Mouse (Mus musculus) hindbrain, embryonic 12.5 days (tissue): ENCODE results near the gene Gm4553. TPM values are rescaled to one million over a fixed set of nuclear protein-coding genes. Genes with fewer than 3 reads are reported as not detected.
"Not testable (repeated sequence)": the region's sequence is repeated elsewhere in the genome, so short reads cannot be mapped to it uniquely, and the experiment has no call there.

Experiments
- ATAC-seq: fragments of 200-750 bp; cut with Nextera tagmentation; 2 replicates; pipeline ENCODE4 v1.8.0; 2017; ENCODE audit warnings: moderate TSS enrichment; ENCODE audit not compliant: low FRiP score
- H3K27ac ChIP-seq: fragments of 300-500 bp; sonication (generic); 2 replicates; pipeline ENCODE4 v1.5.1; 2016; ENCODE audit warnings: mild to moderate bottlenecking
- H3K27me3 ChIP-seq: fragments of 300-500 bp; sonication (generic); 2 replicates; pipeline ENCODE4 v1.6.1; 2016; ENCODE audit warnings: mild to moderate bottlenecking
- H3K36me3 ChIP-seq: fragments of 300-500 bp; sonication (generic); 2 replicates; pipeline ENCODE4 v1.6.1; 2016; ENCODE audit warnings: mild to moderate bottlenecking
- H3K4me1 ChIP-seq: fragments of 300-500 bp; sonication (generic); 2 replicates; pipeline ENCODE4 v1.6.1; 2016
- H3K4me2 ChIP-seq: fragments of 300-500 bp; sonication (generic); replicated peaks from 2 replicates; pipeline ENCODE4 v1.6.1; 2016; ENCODE audit warnings: mild to moderate bottlenecking
- H3K4me3 ChIP-seq: fragments of 300-500 bp; sonication (generic); 2 replicates; pipeline ENCODE4 v1.5.1; 2016; ENCODE audit warnings: mild to moderate bottlenecking
- H3K9ac ChIP-seq: fragments of 300-500 bp; sonication (generic); 2 replicates; pipeline ENCODE4 v1.6.1; 2016; ENCODE audit warnings: mild to moderate bottlenecking, moderate library complexity
- H3K9me3 ChIP-seq: fragments of 300-500 bp; sonication (generic); replicated peaks from 2 replicates; pipeline ENCODE4 v1.6.1; 2016; ENCODE audit warnings: mild to moderate bottlenecking
- WGBS: fragments of 180-500 bp; shearing (Covaris S2); methylation state at CpG from one replicate; pipeline ENCODE4 v1.1.7; 2016; 5-methylcytosine and 5-hydroxymethylcytosine counted together
- polyA plus RNA-seq: library from polyadenylated mRNA; unstranded; fragments of >200 nt; fragmentation: Nextera tagmentation; extraction: Ambion mirVana; gene quantifications from 2 replicates; pipeline ENCODE4 v1.2.1, GENCODE M21; 2016

The Gm4553 gene
- not detected in 2 replicates for polyA plus RNA-seq

DNA sequence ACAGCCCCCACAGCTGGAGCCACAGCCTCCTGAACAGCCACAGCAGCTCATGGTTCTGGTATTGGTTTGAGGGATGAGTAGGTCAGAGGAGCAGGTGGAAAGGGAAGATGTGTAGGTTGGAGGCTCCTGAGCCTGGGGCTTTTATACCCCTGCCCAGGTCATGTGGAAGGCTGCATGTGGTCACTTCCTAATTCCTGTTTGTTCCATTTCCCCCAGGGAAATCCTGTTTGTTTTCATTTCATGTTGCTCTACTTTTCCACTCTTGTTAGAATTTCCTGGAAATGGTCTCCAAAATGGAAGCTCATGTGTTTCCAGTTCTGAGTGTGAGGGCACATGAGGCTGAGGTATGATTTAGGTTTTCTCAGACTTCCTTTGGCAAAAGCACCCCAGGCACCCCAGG, at the start of gene Gm4553:
Gene Gm4553 (minus strand): TSS at position 101 of the 400 bp plus-strand sequence.
- not testable (repeated sequence) for H3K27ac ChIP-seq, H3K4me3 ChIP-seq, H3K4me2 ChIP-seq, H3K36me3 ChIP-seq, H3K27me3 ChIP-seq, H3K9ac ChIP-seq, ATAC-seq, H3K4me1 ChIP-seq, H3K9me3 ChIP-seq

DNA sequence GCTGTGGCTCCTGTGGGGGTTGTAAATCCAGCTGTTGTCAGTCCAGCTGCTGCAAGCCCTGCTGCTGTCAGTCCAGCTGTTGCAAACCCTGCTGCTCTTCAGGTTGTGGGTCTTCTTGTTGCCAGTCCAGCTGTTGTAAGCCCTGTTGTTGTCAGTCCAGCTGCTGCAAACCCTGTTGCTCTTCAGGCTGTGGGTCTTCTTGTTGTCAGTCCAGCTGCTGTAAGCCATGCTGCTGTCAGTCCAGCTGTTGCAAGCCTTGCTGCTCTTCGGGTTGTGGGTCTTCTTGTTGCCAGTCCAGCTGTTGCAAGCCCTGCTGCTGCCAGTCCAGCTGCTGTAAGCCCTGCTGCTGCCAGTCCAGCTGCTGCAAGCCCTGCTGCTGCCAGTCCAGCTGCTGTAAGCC, 46.6 kb upstream of the Gm4553 start:
- H3K4me3 ChIP-seq, H3K9ac ChIP-seq, H3K9me3 ChIP-seq, H3K36me3 ChIP-seq, H3K4me1 ChIP-seq, H3K4me2 ChIP-seq, ATAC-seq, H3K27ac ChIP-seq, H3K27me3 ChIP-seq: not testable (repeated sequence)
- WGBS: 57% methylated on average over 1 of the region's 1 CpGs

GRCm38 (mm10) chr7:142211559-142211958, 46.0 kb upstream of the Gm4553 start, which contains the start of gene Gm7579:
Gene Gm7579, plus strand, starts transcription at chr7:142211859.
- Histone ChIP-seq H3K36me3 (no peaks in the 10 kb centered on the region), H3K4me3 (no peak within 1 kb of the TSS), H3K27ac (no peak within 1 kb of the TSS), H3K9ac (no peak within 1 kb of the TSS), H3K4me1 (no peaks in the 10 kb centered on the region), H3K27me3 (no peaks in the 10 kb centered on the region), H3K4me2 (no peak within 1 kb of the TSS), H3K9me3 (no peaks in the 10 kb centered on the region)
- WGBS: 80% methylated on average over 1 of the region's 1 CpGs
- no peak for ATAC-seq

GRCm38 (mm10) chr7:142206891-142207290, 41.4 kb upstream of the Gm4553 start:
- H3K36me3 ChIP-seq, H3K4me1 ChIP-seq, H3K4me2 ChIP-seq, H3K4me3 ChIP-seq, ATAC-seq, H3K27ac ChIP-seq, H3K27me3 ChIP-seq, H3K9me3 ChIP-seq, H3K9ac ChIP-seq: not testable (repeated sequence)
- WGBS: 75% methylated on average over 5 of the region's 5 CpGs

DNA sequence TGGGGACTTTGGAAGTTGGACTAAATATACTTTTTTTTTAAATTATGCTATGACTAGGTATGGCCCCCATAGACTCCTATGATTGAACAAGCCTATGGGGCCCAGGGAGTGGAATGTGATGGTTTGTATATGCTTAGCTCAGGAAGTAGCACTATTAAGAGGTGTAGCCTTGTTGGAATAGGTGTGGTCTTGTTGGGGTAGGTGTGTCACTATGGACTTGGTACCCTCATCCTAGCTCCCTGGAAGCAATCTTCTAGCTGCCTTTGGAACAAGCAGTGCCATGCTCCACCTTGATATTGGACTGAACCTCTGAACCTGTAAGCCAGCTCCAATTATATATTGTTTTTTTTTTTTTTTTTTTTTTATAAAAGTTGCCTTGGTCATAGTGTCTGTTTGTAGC, 39.9 kb upstream of the Gm4553 start:
- Histone ChIP-seq H3K4me3 (no peak overlapping the region), H3K4me2 (no peak overlapping the region), H3K4me1 (no peaks in the 10 kb centered on the region), H3K27ac (no peak overlapping the region), H3K9ac (no peak overlapping the region), H3K9me3 (no peaks in the 10 kb centered on the region), H3K36me3 (no peaks in the 10 kb centered on the region), H3K27me3 (peaks cover 3% of the 10 kb centered on the region; the same call in 1 of the 2 replicates)
- no peak for ATAC-seq

DNA sequence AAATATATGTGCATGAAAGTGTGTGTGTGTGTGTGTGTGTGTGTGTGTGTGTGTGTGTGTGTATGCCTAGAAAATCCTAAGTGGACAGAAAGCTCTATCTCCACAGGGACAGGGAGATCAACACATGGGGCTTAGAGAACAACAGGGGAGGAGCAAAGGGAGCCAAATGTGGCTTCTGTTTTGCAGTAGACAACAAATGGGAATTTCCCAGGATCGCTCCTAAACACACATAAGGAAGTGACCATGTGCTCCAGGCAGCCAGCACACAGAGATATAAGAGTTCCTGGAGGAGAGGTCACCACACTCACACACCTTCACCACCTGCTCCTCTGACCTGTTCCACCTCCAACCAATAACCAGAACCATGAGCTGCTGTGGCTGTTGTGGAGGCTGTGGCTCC, 35.5 kb upstream of the Gm4553 start, which contains the start of gene Krtap5-3:
Gene Krtap5-3 (plus strand): TSS at position 301 of the 400 bp plus-strand sequence.
- Histone ChIP-seq H3K27me3 (peaks cover 3% of the 10 kb centered on the region; the same call in 1 of the 2 replicates), H3K4me2 (no peak within 1 kb of the TSS), H3K36me3 (no peaks in the 10 kb centered on the region), H3K9me3 (no peaks in the 10 kb centered on the region), H3K27ac (no peak within 1 kb of the TSS), H3K4me3 (no peak within 1 kb of the TSS), H3K9ac (no peak within 1 kb of the TSS), H3K4me1 (no peaks in the 10 kb centered on the region)
- 72% methylated on average over 1 of the region's 1 CpGs for WGBS
- no peak for ATAC-seq

GRCm38 (mm10) chr7:142198748-142199147, 33.2 kb upstream of the Gm4553 start:
- ATAC-seq: no peak
- H3K27me3 ChIP-seq: peaks cover 3% of the 10 kb centered on the region; the same call in 1 of the 2 replicates
- H3K4me3 ChIP-seq: no peak overlapping the region
- H3K4me1 ChIP-seq: no peaks in the 10 kb centered on the region
- WGBS: 74% methylated on average over 2 of the region's 2 CpGs
- no peaks in the 10 kb centered on the region for H3K9me3 ChIP-seq
- no peak overlapping the region for H3K4me2 ChIP-seq
- H3K9ac ChIP-seq: no peak overlapping the region
- no peaks in the 10 kb centered on the region for H3K36me3 ChIP-seq
- no peak overlapping the region for H3K27ac ChIP-seq

GRCm38 (mm10) chr7:142190289-142190688, 24.8 kb upstream of the Gm4553 start, which contains the start of gene Gm10153:
Gene Gm10153, minus strand, starts transcription at chr7:142190389.
- Histone ChIP-seq H3K27ac (no peak within 1 kb of the TSS), H3K27me3 (0 out of 2 replicates have a peak, but pooled peaks cover 3% of the 10 kb centered on the region), H3K4me2 (no peak within 1 kb of the TSS), H3K4me1 (no peaks in the 10 kb centered on the region), H3K36me3 (no peaks in the 10 kb centered on the region), H3K9ac (no peak within 1 kb of the TSS), H3K4me3 (no peak within 1 kb of the TSS), H3K9me3 (no peaks in the 10 kb centered on the region)
- 37% methylated on average over 2 of the region's 2 CpGs for WGBS
- no peak for ATAC-seq

- Histone ChIP-seq H3K4me1 (no peaks in the 10 kb centered on the region), H3K27me3 (0 out of 2 replicates have a peak, but pooled peaks cover 3% of the 10 kb centered on the region), H3K36me3 (no peaks in the 10 kb centered on the region), H3K27ac (no peak overlapping the region), H3K4me2 (no peak overlapping the region), H3K9ac (no peak overlapping the region), H3K4me3 (no peak overlapping the region), H3K9me3 (no peaks in the 10 kb centered on the region)
- 80% methylated on average over 2 of the region's 2 CpGs for WGBS
- ATAC-seq: no peak
These were observed 22.6 kb upstream of the Gm4553 start for GRCm38 (mm10) chr7:142188156-142188555.

GRCm38 (mm10) chr7:142181021-142181420, 15.5 kb upstream of the Gm4553 start:
- H3K4me1 ChIP-seq: no peaks in the 10 kb centered on the region
- no peak for ATAC-seq
- H3K4me2 ChIP-seq: no peak overlapping the region
- H3K9ac ChIP-seq: no peak overlapping the region
- H3K27me3 ChIP-seq: no peaks in the 10 kb centered on the region
- no peak overlapping the region for H3K27ac ChIP-seq
- H3K9me3 ChIP-seq: no peaks in the 10 kb centered on the region
- H3K4me3 ChIP-seq: no peak overlapping the region
- 56% methylated on average over 1 of the region's 1 CpGs for WGBS
- no peaks in the 10 kb centered on the region for H3K36me3 ChIP-seq

DNA sequence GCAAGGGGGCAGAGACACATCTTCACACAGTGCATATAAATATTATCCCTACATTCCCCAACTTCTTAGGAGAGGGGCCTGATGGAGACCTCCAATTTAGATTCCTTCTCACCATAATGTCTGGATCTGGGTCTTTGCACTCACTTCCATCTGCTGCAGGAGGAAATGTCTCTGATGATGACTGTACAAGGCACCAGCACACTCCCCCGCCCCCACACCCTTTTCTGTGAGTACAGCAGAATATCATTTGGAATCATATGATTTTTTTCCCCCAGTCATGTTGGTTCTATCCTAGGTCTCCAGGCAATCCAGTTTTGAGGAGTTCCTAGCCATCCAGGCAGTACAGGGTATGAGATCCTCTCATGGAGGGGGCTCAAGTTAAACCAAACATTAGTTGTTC, 13.1 kb upstream of the Gm4553 start:
- no peaks in the 10 kb centered on the region for H3K9me3 ChIP-seq
- H3K27ac ChIP-seq: no peak overlapping the region
- no peaks in the 10 kb centered on the region for H3K4me1 ChIP-seq
- no peaks in the 10 kb centered on the region for H3K36me3 ChIP-seq
- H3K4me3 ChIP-seq: no peak overlapping the region
- no peak overlapping the region for H3K4me2 ChIP-seq
- no peak for ATAC-seq
- H3K27me3 ChIP-seq: no peaks in the 10 kb centered on the region
- 86% methylated on average over 1 of the region's 1 CpGs for WGBS
- no peak overlapping the region for H3K9ac ChIP-seq

DNA sequence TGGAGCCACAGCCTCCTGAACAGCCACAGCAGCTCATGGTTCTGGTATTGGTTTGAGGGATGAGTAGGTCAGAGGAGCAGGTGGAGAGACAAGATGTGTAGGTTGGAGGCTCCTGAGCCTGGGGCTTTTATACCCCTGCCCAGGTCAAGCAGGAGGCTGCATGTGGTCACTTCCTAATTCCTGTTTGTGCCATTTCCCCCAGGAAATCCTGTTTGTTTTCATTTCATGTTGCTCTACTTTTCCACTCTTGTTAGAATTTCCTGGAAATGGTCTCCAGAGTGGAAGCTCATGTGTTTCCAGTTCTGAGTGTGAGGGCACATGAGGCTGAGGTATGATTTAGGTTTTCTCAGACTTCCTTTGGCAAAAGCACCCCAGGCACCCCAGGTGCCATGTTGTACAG, 10.4 kb upstream of the Gm4553 start, which contains the start of gene Krtap5-2:
Gene Krtap5-2 (minus strand): TSS at position 101 of the 400 bp plus-strand sequence.
- H3K4me1 ChIP-seq, H3K36me3 ChIP-seq, H3K9me3 ChIP-seq, H3K9ac ChIP-seq, H3K27ac ChIP-seq, H3K4me2 ChIP-seq, H3K27me3 ChIP-seq, ATAC-seq, H3K4me3 ChIP-seq: not testable (repeated sequence)

DNA sequence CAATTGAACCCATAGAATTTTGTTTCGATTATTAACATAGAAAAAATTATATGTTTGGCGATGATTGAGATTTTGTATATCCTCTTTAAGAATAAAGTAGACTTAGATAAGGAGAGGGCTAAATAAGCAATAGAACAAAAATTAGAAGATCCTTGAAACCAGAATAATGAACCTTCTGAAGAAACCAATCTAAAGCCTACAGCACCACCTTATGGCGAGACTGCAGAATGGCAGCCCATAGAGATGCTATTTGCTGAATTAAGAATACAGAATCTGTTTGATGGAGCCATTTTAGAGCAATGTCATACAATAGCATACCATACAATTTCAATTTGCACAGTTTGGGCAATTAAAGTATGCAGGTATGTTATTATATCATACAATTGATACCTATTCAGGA, 4.3 kb upstream of the Gm4553 start:
- no peak overlapping the region for H3K4me3 ChIP-seq
- WGBS: 45% methylated on average over 3 of the region's 3 CpGs

More for the DNA sequence above, 4.3 kb upstream of the Gm4553 start:
- no peak overlapping the region for H3K4me2 ChIP-seq
- no peaks in the 10 kb centered on the region for H3K9me3 ChIP-seq
- ATAC-seq: no peak
- H3K36me3 ChIP-seq: no peaks in the 10 kb centered on the region
- H3K9ac ChIP-seq: no peak overlapping the region
- H3K27me3 ChIP-seq: no peaks in the 10 kb centered on the region
- no peak overlapping the region for H3K27ac ChIP-seq
- H3K4me1 ChIP-seq: no peaks in the 10 kb centered on the region
